Mouse (Mus musculus) heart, adult 2 months (tissue): Measurements from ENCODE around the gene Rtl1.

Source experiments
- CTCF ChIP-seq: fragments of 200-600 bp; IDR thresholded peaks from 2 replicates; pipeline ENCODE4 v1.8.1; 2022; ENCODE audit warnings: antibody characterized with exemption, mild to moderate bottlenecking, moderate library complexity
- EP300 ChIP-seq: fragments of 200-500 bp; IDR thresholded peaks from 2 replicates; pipeline ENCODE4 v1.6.1; 2011; ENCODE audit warnings: low read depth, low read length, control low read depth; ENCODE audit not compliant: insufficient read depth
- POLR2A ChIP-seq: fragments of 200-500 bp; IDR thresholded peaks from 2 replicates; pipeline ENCODE4 v1.6.1; 2011; ENCODE audit warnings: mild to moderate bottlenecking, low read depth, low read length, control low read depth; ENCODE audit not compliant: insufficient read depth

DNA sequence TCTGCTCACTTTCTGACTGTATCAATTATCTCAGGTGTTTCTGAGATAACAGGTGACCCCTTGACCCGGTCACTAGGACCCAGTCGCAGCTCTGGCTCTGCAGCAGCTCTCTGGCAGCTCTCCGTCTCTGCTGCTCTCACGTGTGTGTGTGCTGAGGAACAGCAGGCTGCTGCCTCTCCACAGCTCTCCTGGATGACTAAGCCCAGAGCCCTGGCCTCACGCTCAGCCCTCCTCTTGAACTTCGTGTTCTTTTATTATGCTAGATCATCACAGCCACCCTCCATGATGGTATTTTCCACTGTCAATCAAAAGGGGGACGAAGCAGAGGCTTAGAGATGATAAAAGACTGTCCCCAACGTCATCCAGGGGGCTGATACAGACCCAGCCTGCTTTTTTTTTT lies 15.2 kb upstream of the Rtl1 start:
- no peak for TF ChIP-seq CTCF
- TF ChIP-seq POLR2A = no peak
- TF ChIP-seq EP300 = no peak
